Mouse (Mus musculus) ovary, postnatal 14 days (tissue): ENCODE data around the gene Mettl27.

ENCODE experiments used
- DNase-seq: peaks from one replicate; pipeline ENCODE4 v3.0.0; 2022; ENCODE audit warnings: low spot score

Mettl27 gene

DNA sequence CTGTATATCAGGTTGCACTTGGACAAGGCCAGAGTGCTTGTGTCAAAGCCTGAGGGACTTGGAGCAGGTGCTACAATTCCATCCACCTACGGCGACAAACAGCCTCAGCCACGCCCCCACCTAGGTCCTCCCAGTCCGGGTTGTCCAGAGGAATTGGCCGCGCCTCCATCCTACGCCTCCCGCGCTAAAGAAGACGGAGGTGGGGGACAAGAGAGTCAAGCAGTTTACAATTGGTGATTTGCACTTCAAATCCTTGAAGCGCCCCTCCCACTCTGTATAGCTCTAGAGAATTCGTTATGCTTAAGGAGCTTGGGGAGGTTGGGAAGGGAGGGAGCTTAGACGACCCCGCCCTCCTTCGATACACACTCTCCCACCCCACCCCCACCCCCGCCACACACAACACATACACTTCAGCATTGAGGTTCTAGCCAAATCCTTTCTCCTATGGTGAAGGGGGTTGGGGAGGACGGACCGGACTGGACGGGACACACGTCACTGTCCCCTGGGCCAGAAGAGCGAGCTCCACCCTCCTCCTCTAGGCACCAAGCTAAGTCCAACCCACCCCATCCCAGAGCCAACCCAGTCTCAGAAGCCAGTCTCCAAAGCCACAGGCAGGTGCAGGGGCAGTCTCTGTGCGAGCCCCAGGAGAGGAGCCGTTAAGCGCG lies 53.6 kb downstream of the Mettl27 start, which contains the start of gene Cldn3:
Cldn3 (plus strand) TSS at position 582 of the 665 bp plus-strand sequence.
- DNase-seq: peak; percentile 51

DNA sequence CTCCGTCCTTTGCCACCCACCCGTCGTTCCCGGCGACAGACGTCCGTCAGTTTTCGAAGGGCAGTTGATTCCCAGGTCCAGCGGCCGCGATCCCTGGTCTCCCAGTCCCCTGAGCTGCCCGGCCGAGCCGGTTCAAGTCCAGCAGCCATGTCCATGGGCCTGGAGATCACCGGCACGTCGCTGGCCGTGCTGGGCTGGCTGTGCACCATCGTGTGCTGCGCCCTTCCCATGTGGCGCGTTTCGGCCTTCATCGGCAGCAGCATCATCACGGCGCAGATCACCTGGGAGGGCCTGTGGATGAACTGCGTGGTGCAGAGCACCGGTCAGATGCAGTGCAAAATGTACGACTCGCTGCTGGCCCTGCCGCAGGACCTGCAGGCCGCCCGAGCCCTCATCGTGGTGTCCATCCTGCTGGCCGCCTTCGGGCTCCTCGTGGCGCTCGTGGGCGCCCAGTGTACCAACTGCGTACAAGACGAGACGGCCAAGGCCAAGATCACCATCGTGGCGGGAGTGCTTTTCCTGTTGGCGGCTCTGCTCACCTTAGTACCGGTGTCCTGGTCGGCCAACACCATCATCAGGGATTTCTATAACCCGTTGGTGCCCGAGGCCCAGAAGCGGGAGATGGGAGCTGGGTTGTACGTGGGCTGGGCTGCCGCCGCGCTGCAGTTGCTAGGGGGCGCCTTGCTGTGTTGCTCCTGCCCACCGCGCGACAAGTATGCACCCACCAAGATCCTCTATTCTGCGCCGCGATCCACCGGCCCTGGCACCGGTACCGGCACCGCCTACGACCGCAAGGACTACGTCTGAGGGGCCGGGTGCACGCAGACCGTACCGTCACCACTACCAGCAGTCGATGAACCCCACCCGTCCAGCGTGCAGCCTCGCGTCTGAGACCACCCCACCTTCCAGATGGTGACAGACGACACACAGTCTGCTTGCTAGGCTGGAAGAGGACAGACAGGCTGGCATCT lies 54.4 kb downstream of the Mettl27 start:
- DNase-seq: no peak

DNA sequence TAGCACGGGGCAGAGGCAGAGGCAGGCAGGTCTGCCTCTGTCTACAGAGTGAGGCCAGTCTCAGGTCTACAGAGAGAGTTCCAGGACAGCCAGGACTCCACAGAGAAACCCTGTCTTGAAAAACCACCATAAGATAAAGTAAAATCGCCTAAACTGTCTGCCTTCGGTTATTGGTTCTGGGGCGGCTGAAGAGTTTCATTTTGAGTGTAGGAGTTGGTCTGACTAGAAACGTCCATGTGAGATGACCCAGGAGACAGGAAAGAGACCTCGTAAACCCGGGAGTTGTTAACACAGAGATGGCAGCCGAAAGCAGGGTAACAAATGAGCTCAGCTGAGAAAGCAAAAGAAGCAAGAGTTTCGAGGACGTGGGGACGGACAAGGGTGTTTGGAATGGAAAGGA lies 57.0 kb downstream of the Mettl27 start:
- no peak for DNase-seq

DNA sequence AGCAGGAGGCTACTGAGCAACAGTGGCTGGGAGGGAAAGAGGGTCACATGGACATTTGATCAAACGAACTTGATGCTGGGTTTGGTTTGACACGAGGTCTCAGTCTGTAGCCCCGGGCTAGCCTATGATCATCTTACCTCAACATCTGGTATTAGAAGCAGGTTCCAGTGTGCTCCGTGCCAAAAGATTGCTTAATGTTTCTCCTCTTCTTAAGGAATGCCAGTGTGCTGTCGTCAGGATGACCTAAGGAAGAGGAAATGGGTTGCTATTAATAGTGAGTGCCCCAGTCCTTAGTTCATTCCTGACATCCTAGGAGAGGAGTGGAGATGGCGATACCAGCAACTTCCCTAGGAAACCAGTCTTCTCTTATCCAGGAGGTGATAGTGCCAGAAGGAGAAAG lies 57.6 kb downstream of the Mettl27 start:
- DNase-seq: no peak
